Mouse (Mus musculus) liver, adult 2 months (tissue): Measurements from ENCODE around the gene Spcs2. TPM values are rescaled to one million over a fixed set of nuclear protein-coding genes. Genes with fewer than 3 reads are reported as not detected.

ENCODE experiments used
- DNase-seq: peaks from one replicate; pipeline ENCODE4 v3.0.0-alpha.2; 2011; ENCODE audit warnings: low read depth, low spot score; ENCODE audit errors: extremely low read depth
- H3K27ac ChIP-seq: fragments of 200-500 bp; replicated peaks from 2 replicates; pipeline ENCODE4 v1.5.1; 2012; ENCODE audit warnings: low read depth, mild to moderate bottlenecking, control low read depth, inconsistent platforms, low read length; ENCODE audit not compliant: insufficient read depth
- H3K27me3 ChIP-seq: fragments of 200-500 bp; 2 replicates; pipeline ENCODE4 v1.6.1; 2012; ENCODE audit warnings: mild to moderate bottlenecking, moderate library complexity, low read length, inconsistent platforms; ENCODE audit not compliant: control insufficient read depth, insufficient read depth
- H3K36me3 ChIP-seq: fragments of 200-500 bp; 2 replicates; pipeline ENCODE4 v1.6.1; 2012; ENCODE audit warnings: low read length, inconsistent platforms; ENCODE audit not compliant: control insufficient read depth, insufficient read depth
- H3K4me1 ChIP-seq: fragments of 200-500 bp; 2 replicates; pipeline ENCODE4 v1.6.1; 2011; ENCODE audit warnings: low read length; ENCODE audit not compliant: control insufficient read depth, insufficient read depth
- H3K4me3 ChIP-seq: fragments of 200-500 bp; 2 replicates; pipeline ENCODE4 v1.5.1; 2011; ENCODE audit warnings: low read depth, mild to moderate bottlenecking, control low read depth, low read length, moderate library complexity; ENCODE audit not compliant: insufficient read depth
- H3K79me2 ChIP-seq: fragments of 200-500 bp; 2 replicates; pipeline ENCODE4 v1.6.1; 2012; ENCODE audit warnings: inconsistent platforms, mild to moderate bottlenecking, low read length, moderate library complexity; ENCODE audit not compliant: control insufficient read depth, insufficient read depth
- H3K9ac ChIP-seq: fragments of 200-500 bp; 2 replicates; pipeline ENCODE4 v1.6.1; 2012; ENCODE audit warnings: low read depth, mild to moderate bottlenecking, control low read depth, inconsistent platforms, low read length
- CTCF ChIP-seq: fragments of 200-500 bp; IDR thresholded peaks from 2 replicates; pipeline ENCODE4 v1.5.1; 2011; ENCODE audit warnings: low read depth, low read length, control low read depth
- POLR2A ChIP-seq: fragments of 200-500 bp; IDR thresholded peaks from 2 replicates; pipeline ENCODE4 v1.6.1; 2011; ENCODE audit warnings: low read length, control low read depth; ENCODE audit not compliant: insufficient read depth; ENCODE audit errors: extremely low read depth
- WGBS: fragments of 180-500 bp; shearing (Covaris S2); methylation state at CpG from one replicate; pipeline ENCODE4 v1.1.7; 2018; 5-methylcytosine and 5-hydroxymethylcytosine counted together
- polyA plus RNA-seq: library from polyadenylated mRNA; depleted of rRNA; stranded (reverse); fragments of >200 nt; gene quantifications from 2 replicates; pipeline ENCODE4 v1.2.3, GENCODE M21; 2012
- total RNA-seq: library from RNA; depleted of rRNA; stranded (reverse); fragments of >200 nt; gene quantifications from 2 replicates; pipeline ENCODE4 v1.2.3, GENCODE M21; 2014

The Spcs2 gene
- total and polyA plus RNA-seq, 2 experiments: 30.4 to 82.3 TPM

DNA sequence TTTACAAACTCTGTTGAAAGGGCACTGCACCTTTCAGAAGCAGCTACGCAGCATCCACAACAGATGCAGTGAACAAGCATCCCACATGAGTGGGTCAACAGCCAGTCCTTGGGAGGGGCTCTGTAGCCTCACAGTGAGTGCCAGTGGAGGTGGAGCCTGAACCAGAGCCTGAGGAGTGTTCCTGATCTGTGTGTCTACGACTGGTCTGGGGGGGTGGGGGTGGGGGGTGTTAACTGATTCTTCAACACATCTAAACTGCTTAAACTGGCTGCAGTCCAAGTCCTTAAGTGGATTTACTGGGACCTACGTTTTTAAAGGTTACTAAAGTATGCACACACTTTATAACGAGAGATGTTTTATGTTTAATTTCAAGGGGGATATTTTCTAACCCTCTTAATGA lies 26.5 kb downstream of the Spcs2 start:
- Histone ChIP-seq H3K27ac (no peak overlapping the region), H3K79me2 (no peaks in the 10 kb centered on the region), H3K36me3 (peaks cover 18% of the 10 kb centered on the region; the same call in 1 of the 2 replicates), H3K9ac (no peak overlapping the region), H3K4me3 (no peak overlapping the region), H3K27me3 (no peaks in the 10 kb centered on the region), H3K4me1 (peaks cover 8% of the 10 kb centered on the region)
- 62% methylated on average over 4 of the region's 4 CpGs for WGBS
- DNase-seq: no peak
- no peak for TF ChIP-seq CTCF
- TF ChIP-seq POLR2A: no peak

- no peak for TF ChIP-seq CTCF
- no peak for TF ChIP-seq POLR2A
Observed at GRCm38 (mm10) chr7:99834314-99834853, 28.9 kb downstream of the Spcs2 start.

GRCm38 (mm10) chr7:99833846-99834222 lies 29.4 kb downstream of the Spcs2 start:
- H3K4me3 ChIP-seq: no peak overlapping the region
- 0 out of 2 replicates have a peak, but pooled peaks cover 4% of the 10 kb centered on the region for H3K36me3 ChIP-seq
- H3K79me2 ChIP-seq: no peaks in the 10 kb centered on the region
- 62% methylated on average over 2 of the region's 2 CpGs for WGBS
- no peak for DNase-seq
- H3K27ac ChIP-seq: no peak overlapping the region
- H3K4me1 ChIP-seq: peaks cover 8% of the 10 kb centered on the region
- H3K27me3 ChIP-seq: no peaks in the 10 kb centered on the region
- no peak overlapping the region for H3K9ac ChIP-seq
- TF ChIP-seq POLR2A: no peak

More at GRCm38 (mm10) chr7:99834314-99834853, 28.9 kb downstream of the Spcs2 start:
- H3K79me2 ChIP-seq: no peaks in the 10 kb centered on the region
- no peaks in the 10 kb centered on the region for H3K27me3 ChIP-seq
- DNase-seq: no peak
- WGBS: 80% methylated on average over 5 of the region's 5 CpGs
- H3K9ac ChIP-seq: no peak overlapping the region
- no peak overlapping the region for H3K4me3 ChIP-seq
- H3K4me1 ChIP-seq: peaks cover 8% of the 10 kb centered on the region
- H3K27ac ChIP-seq: no peak overlapping the region
- peaks cover 5% of the 10 kb centered on the region; the same call in 1 of the 2 replicates for H3K36me3 ChIP-seq

DNA sequence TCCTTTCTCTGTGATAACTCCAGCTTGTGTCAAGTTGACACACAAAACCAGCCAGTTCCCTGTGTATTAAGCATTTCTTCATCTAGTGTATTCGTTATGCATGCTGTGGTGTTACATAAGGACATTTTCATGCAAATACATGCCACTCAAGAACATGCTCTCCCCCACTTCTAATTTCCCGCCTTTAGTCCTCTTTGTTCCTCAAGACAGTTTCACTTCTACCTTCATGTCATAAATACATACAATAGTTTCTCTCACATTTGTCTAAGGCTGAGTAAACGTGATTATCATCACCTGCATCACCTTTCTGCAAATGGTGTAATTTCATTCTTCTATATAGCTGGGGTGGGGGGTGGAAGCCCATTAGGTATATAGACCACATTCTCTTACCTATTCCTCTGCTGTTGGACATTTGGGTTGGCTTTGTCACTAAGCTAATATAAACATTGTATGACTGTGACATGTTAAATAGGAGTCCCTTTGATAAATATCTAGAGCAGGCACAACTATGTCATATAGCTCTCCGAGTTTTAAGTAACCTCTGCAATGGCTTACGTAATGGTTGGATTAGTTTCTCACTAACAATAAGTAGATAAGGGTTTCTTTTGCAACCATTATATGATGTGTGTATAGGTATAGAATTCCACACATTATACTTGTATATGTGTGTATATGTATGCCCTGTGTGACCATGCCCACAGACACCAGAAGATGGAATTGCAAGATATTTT lies 30.0 kb downstream of the Spcs2 start:
- WGBS: 81% methylated on average over 5 of the region's 5 CpGs
- Histone ChIP-seq H3K4me1 (peaks cover 5% of the 10 kb centered on the region), H3K79me2 (no peaks in the 10 kb centered on the region), H3K4me3 (no peak overlapping the region), H3K36me3 (0 out of 2 replicates have a peak, but pooled peaks cover 2% of the 10 kb centered on the region), H3K27ac (no peak overlapping the region), H3K9ac (no peak overlapping the region), H3K27me3 (no peaks in the 10 kb centered on the region)
- no peak for TF ChIP-seq POLR2A
- no peak for TF ChIP-seq CTCF
- DNase-seq: no peak

GRCm38 (mm10) chr7:99828083-99828570 lies 35.1 kb downstream of the Spcs2 start, which contains the start of gene Neu3:
Gene Neu3, minus strand, starts transcription at chr7:99828417.
- Histone ChIP-seq H3K4me1 (peaks cover 4% of the 10 kb centered on the region; the same call in 1 of the 2 replicates), H3K79me2 (no peaks in the 10 kb centered on the region), H3K9ac (peak within 1 kb of the TSS; percentile 69), H3K4me3 (peak within 1 kb of the TSS; percentile 74), H3K36me3 (no peaks in the 10 kb centered on the region), H3K27me3 (no peaks in the 10 kb centered on the region), H3K27ac (peak within 1 kb of the TSS; percentile 64)
- TF ChIP-seq POLR2A (no peak), CTCF (peak; percentile 24; the same call in 1 of the 2 replicates)
- WGBS: under 1% methylated on average over 26 of the region's 26 CpGs
- DNase-seq: peak; percentile 89
